ENCODE assay signal across 17 mouse cellular contexts in genomic region chr4:122962751-122963150, GRCm38 (mm10). TPM values are rescaled to one million over a fixed set of nuclear protein-coding genes. Genes with fewer than 3 reads are reported as not detected.
DNase-seq lines count a peak whose midpoint lies in the region; ATAC-seq and TF ChIP-seq lines count a peak whose summit lies in the region.
"Had no signal": no experiment of that assay in that cellular context is flagged by ENCODE, and none has a peak within 500 bp of the region (broad histone marks: within the 10 kb centered on the region; RNA-seq: fewer than 3 reads in every experiment).

No protein-coding gene starts in this region.

- ATAC-seq in forebrain, embryonic 13.5 days = no peak
- ATAC-seq in forebrain, embryonic 16.5 days = no peak
- no peak for ATAC-seq in midbrain, postnatal 0 days (ENCODE audit: low FRiP score)
- ATAC-seq in midbrain, embryonic 13.5 days = no peak

- H3K27me3 ChIP-seq in forebrain, embryonic 13.5 days = no peaks in the 10 kb centered on the region
- no peaks in the 10 kb centered on the region for H3K27me3 ChIP-seq in forebrain, embryonic 16.5 days (replicated peaks; ENCODE audit: control insufficient read depth, insufficient read depth, low read length)
- H3K27me3 ChIP-seq in midbrain, embryonic 10.5 days (ENCODE audit: low read depth, poor library complexity, severe bottlenecking) = peaks cover 54% of the 10 kb centered on the region
- H3K27me3 ChIP-seq in midbrain, postnatal 0 days (ENCODE audit: insufficient read depth, low read length) = peaks cover 6% of the 10 kb centered on the region; the same call in 1 of the 2 replicates
- H3K27me3 ChIP-seq in midbrain, embryonic 13.5 days = 0 out of 2 replicates have a peak, but pooled peaks cover 8% of the 10 kb centered on the region
- no peaks in the 10 kb centered on the region for H3K27me3 ChIP-seq in testis, adult 2 months (ENCODE audit: control insufficient read depth, insufficient read depth, low read length)

- no peak overlapping the region for H3K4me3 ChIP-seq in forebrain, embryonic 13.5 days
- H3K4me3 ChIP-seq in forebrain, embryonic 16.5 days (replicated peaks; ENCODE audit: low read length) = no peak overlapping the region
- no peak overlapping the region for H3K4me3 ChIP-seq in midbrain, embryonic 10.5 days
- no peak overlapping the region for H3K4me3 ChIP-seq in midbrain, postnatal 0 days (ENCODE audit: low read depth, low read length)
- no peak overlapping the region for H3K4me3 ChIP-seq in midbrain, embryonic 13.5 days (replicated peaks)
- H3K4me3 ChIP-seq in testis, adult 2 months (ENCODE audit: control insufficient read depth, low read depth, low read length) = no peak overlapping the region

- peaks cover 51% of the 10 kb centered on the region for H3K4me1 ChIP-seq in forebrain, embryonic 13.5 days
- H3K4me1 ChIP-seq in forebrain, embryonic 16.5 days (replicated peaks; ENCODE audit: control insufficient read depth, insufficient read depth, low read length) = peaks cover 38% of the 10 kb centered on the region
- peaks cover 48% of the 10 kb centered on the region for H3K4me1 ChIP-seq in midbrain, embryonic 10.5 days
- peaks cover 4% of the 10 kb centered on the region; the same call in 1 of the 2 replicates for H3K4me1 ChIP-seq in midbrain, postnatal 0 days (ENCODE audit: insufficient read depth, low read length)
- H3K4me1 ChIP-seq in midbrain, embryonic 13.5 days (replicated peaks) = peaks cover 47% of the 10 kb centered on the region
- H3K4me1 ChIP-seq in testis, adult 2 months (ENCODE audit: control insufficient read depth, insufficient read depth, low read length) = peaks cover 20% of the 10 kb centered on the region

- H3K27ac ChIP-seq in forebrain, embryonic 13.5 days = 0 out of 2 replicates have a peak overlapping the region, but pooled peaks have one; percentile 22
- no peak overlapping the region for H3K27ac ChIP-seq in forebrain, embryonic 16.5 days (ENCODE audit: low read length)
- H3K27ac ChIP-seq in midbrain, embryonic 10.5 days (replicated peaks) = peak overlapping the region; percentile 94
- no peak overlapping the region for H3K27ac ChIP-seq in midbrain, postnatal 0 days (ENCODE audit: low read depth, low read length)
- peak overlapping the region; percentile 27; the same call in 1 of the 2 replicates for H3K27ac ChIP-seq in midbrain, embryonic 13.5 days
- peak overlapping the region; percentile 52; the same call in 1 of the 2 replicates for H3K27ac ChIP-seq in testis, adult 2 months (ENCODE audit: control insufficient read depth, insufficient read depth, low read depth, low read length)

- 19% methylated on average over 8 of the region's 8 CpGs for WGBS in forebrain, embryonic 13.5 days
- 13% methylated on average over 8 of the region's 8 CpGs for WGBS in forebrain, embryonic 16.5 days
- WGBS in midbrain, embryonic 10.5 days = 54% methylated on average over 8 of the region's 8 CpGs
- 32% methylated on average over 8 of the region's 8 CpGs for WGBS in midbrain, postnatal 0 days
- 20% methylated on average over 8 of the region's 8 CpGs for WGBS in midbrain, embryonic 13.5 days

- intact Hi-C loops in gastrocnemius, postnatal 36 days (cut with DNase I) = no loop called here

- no peak for TF ChIP-seq POLR2A in testis, adult 2 months (IDR thresholded peaks at IDR 0.05; ENCODE audit: control insufficient read depth, low read depth, low read length)

- 0 out of 2 replicates have a peak, but pooled peaks cover 3% of the 10 kb centered on the region for H3K36me3 ChIP-seq in forebrain, embryonic 13.5 days (ENCODE audit: poor library complexity, severe bottlenecking)
- H3K36me3 ChIP-seq in forebrain, embryonic 16.5 days (ENCODE audit: control insufficient read depth, insufficient read depth) = no peaks in the 10 kb centered on the region
- peaks cover 14% of the 10 kb centered on the region for H3K36me3 ChIP-seq in midbrain, embryonic 10.5 days
- no peaks in the 10 kb centered on the region for H3K36me3 ChIP-seq in midbrain, postnatal 0 days (ENCODE audit: insufficient read depth, low read length)
- no peaks in the 10 kb centered on the region for H3K36me3 ChIP-seq in midbrain, embryonic 13.5 days
- no peaks in the 10 kb centered on the region for H3K36me3 ChIP-seq in testis, adult 2 months (ENCODE audit: control insufficient read depth, insufficient read depth, low read length)

- no peaks in the 10 kb centered on the region for H3K9me3 ChIP-seq in forebrain, embryonic 13.5 days (replicated peaks)
- H3K9me3 ChIP-seq in forebrain, embryonic 16.5 days (ENCODE audit: control insufficient read depth, low read length) = no peaks in the 10 kb centered on the region
- no peaks in the 10 kb centered on the region for H3K9me3 ChIP-seq in midbrain, embryonic 10.5 days (replicated peaks)
- no peaks in the 10 kb centered on the region for H3K9me3 ChIP-seq in midbrain, postnatal 0 days (ENCODE audit: low read length)
- no peaks in the 10 kb centered on the region for H3K9me3 ChIP-seq in midbrain, embryonic 13.5 days

- TF ChIP-seq CTCF in midbrain, postnatal 0 days (IDR thresholded peaks at IDR 0.05) = no peak
- no peak for TF ChIP-seq CTCF in testis, adult 2 months (IDR thresholded peaks at IDR 0.05; ENCODE audit: control insufficient read depth, insufficient read depth, insufficient replicate concordance, low read depth, low read length)

- DNase-seq in midbrain, embryonic 10.5 days (ENCODE audit: low spot score) = no peak
- DNase-seq in midbrain, postnatal 0 days (ENCODE audit: low spot score) = no peak
- no peak for DNase-seq in gastrocnemius, postnatal 36 days
- DNase-seq in thymus, postnatal 14 days = no peak
- DNase-seq: adrenal gland, postnatal 10 days; B cell, adult 2 months; cerebellum, adult 11-12 months; gastrocnemius, postnatal 25 days; kidney, postnatal 10 days; liver; lung, postnatal 10 days; right cerebral cortex, postnatal 4 days; thymus, adult 2 months had no signal

- no peak overlapping the region for H3K9ac ChIP-seq in forebrain, embryonic 13.5 days
- H3K9ac ChIP-seq in forebrain, embryonic 16.5 days (replicated peaks; ENCODE audit: low read depth, low read length) = no peak overlapping the region
- no peak overlapping the region for H3K9ac ChIP-seq in midbrain, postnatal 0 days (replicated peaks; ENCODE audit: low read length, poor library complexity, severe bottlenecking)
- H3K9ac ChIP-seq in midbrain, embryonic 13.5 days (replicated peaks) = no peak overlapping the region

- H3K4me2 ChIP-seq in forebrain, embryonic 13.5 days = peak overlapping the region; percentile 24; the same call in 1 of the 2 replicates
- no peak overlapping the region for H3K4me2 ChIP-seq in forebrain, embryonic 16.5 days (ENCODE audit: low read length)
- no peak overlapping the region for H3K4me2 ChIP-seq in midbrain, postnatal 0 days (ENCODE audit: low read depth, low read length, poor library complexity, severe bottlenecking)
- H3K4me2 ChIP-seq in midbrain, embryonic 13.5 days (replicated peaks) = no peak overlapping the region

RNA-seq across cellular contexts. Expression of gene Mfsd2a, which starts 1.8 kb away (rescaled TPM):
- polyA plus RNA-seq in forebrain, embryonic 13.5 days (2015; fragmentation: Nextera tagmentation; extraction: Ambion mirVana) = 26.7 and 28.2 TPM in 2 replicates
- polyA plus RNA-seq in forebrain, embryonic 16.5 days (2015; fragmentation: Nextera tagmentation; extraction: Ambion mirVana) = 34.3 and 37.2 TPM in 2 replicates
- polyA plus RNA-seq in midbrain, embryonic 10.5 days (2016; fragmentation: Nextera tagmentation; extraction: Ambion mirVana) = 22.6 and 27.2 TPM in 2 replicates
- 47.3 and 57.7 TPM in 2 replicates for total RNA-seq in midbrain, postnatal 0 days (2014; rRNA removed)
- 30.3 and 34.6 TPM in 2 replicates for polyA plus RNA-seq in midbrain, postnatal 0 days (2015; fragmentation: Nextera tagmentation; extraction: Ambion mirVana)
- 31.7 and 32.5 TPM in 2 replicates for polyA plus RNA-seq in midbrain, embryonic 13.5 days (2015; fragmentation: Nextera tagmentation; extraction: Ambion mirVana)
- polyA plus RNA-seq in testis, adult 2 months (2012; rRNA removed) = 6.9 and 8.7 TPM in 2 replicates
- under 1 TPM; 0.13 to 0.39 TPM for total RNA-seq in gastrocnemius, postnatal 36 days (2021)

RNA-seq across cellular contexts. Expression of gene Mycl, which starts 32.7 kb away (rescaled TPM):
- polyA plus RNA-seq in forebrain, embryonic 13.5 days (2015; fragmentation: Nextera tagmentation; extraction: Ambion mirVana) = 59.3 and 63.3 TPM in 2 replicates
- 71.6 and 85.9 TPM in 2 replicates for polyA plus RNA-seq in forebrain, embryonic 16.5 days (2015; fragmentation: Nextera tagmentation; extraction: Ambion mirVana)
- 82.4 and 92.7 TPM in 2 replicates for polyA plus RNA-seq in midbrain, embryonic 10.5 days (2016; fragmentation: Nextera tagmentation; extraction: Ambion mirVana)
- 75.7 and 77.3 TPM in 2 replicates for total RNA-seq in midbrain, postnatal 0 days (2014; rRNA removed)
- 37.6 and 42.2 TPM in 2 replicates for polyA plus RNA-seq in midbrain, postnatal 0 days (2015; fragmentation: Nextera tagmentation; extraction: Ambion mirVana)
- polyA plus RNA-seq in midbrain, embryonic 13.5 days (2015; fragmentation: Nextera tagmentation; extraction: Ambion mirVana) = 95.2 and 101 TPM in 2 replicates
- 0.44 and 0.60 TPM in 2 replicates for polyA plus RNA-seq in testis, adult 2 months (2012; rRNA removed)
- total RNA-seq in gastrocnemius, postnatal 36 days (2021) = under 1 TPM; 0.41 to 0.52 TPM

RNA-seq across cellular contexts. Expression of gene Trit1, which starts 53.6 kb away (rescaled TPM):
- polyA plus RNA-seq in forebrain, embryonic 13.5 days (2015; fragmentation: Nextera tagmentation; extraction: Ambion mirVana) = 26.0 and 31.9 TPM in 2 replicates
- 34.1 and 35.7 TPM in 2 replicates for polyA plus RNA-seq in forebrain, embryonic 16.5 days (2015; fragmentation: Nextera tagmentation; extraction: Ambion mirVana)
- polyA plus RNA-seq in midbrain, embryonic 10.5 days (2016; fragmentation: Nextera tagmentation; extraction: Ambion mirVana) = 27.6 and 28.2 TPM in 2 replicates
- total RNA-seq in midbrain, postnatal 0 days (2014; rRNA removed) = 16.2 and 19.7 TPM in 2 replicates
- 17.3 and 18.5 TPM in 2 replicates for polyA plus RNA-seq in midbrain, postnatal 0 days (2015; fragmentation: Nextera tagmentation; extraction: Ambion mirVana)
- 27.6 and 30.9 TPM in 2 replicates for polyA plus RNA-seq in midbrain, embryonic 13.5 days (2015; fragmentation: Nextera tagmentation; extraction: Ambion mirVana)
- polyA plus RNA-seq in testis, adult 2 months (2012; rRNA removed) = 1.9 and 2.2 TPM in 2 replicates
- total RNA-seq in gastrocnemius, postnatal 36 days (2021) = 1 to 10 TPM; 7.7 to 7.9 TPM

Comparison
In these comparisons a context has a peak if more than half of its experiments do, and no peak if none do; other contexts are left out.
1. H3K27ac ChIP-seq: peak in forebrain, embryonic 13.5 days (single experiment), midbrain, embryonic 10.5 days (single experiment), midbrain, embryonic 13.5 days (single experiment) and testis, adult 2 months (single experiment); none in forebrain, embryonic 16.5 days (single experiment) and midbrain, postnatal 0 days (single experiment).
2. RNA of gene Mycl, which starts 32.7 kb away (polyA plus RNA-seq): 95.2 to 101 TPM in midbrain, embryonic 13.5 days, 82.4 to 92.7 TPM in midbrain, embryonic 10.5 days, 71.6 to 85.9 TPM in forebrain, embryonic 16.5 days, 59.3 to 63.3 TPM in forebrain, embryonic 13.5 days and 37.6 to 42.2 TPM in midbrain, postnatal 0 days; 0.44 to 0.60 TPM in testis, adult 2 months; every median in the first group is over 10 times any median in the second.